Mouse (Mus musculus) CD4-positive, CD25-positive, alpha-beta regulatory T cell, adult 4 months (primary cell): ENCODE data around the gene Cmss1. TPM values are rescaled to one million over a fixed set of nuclear protein-coding genes. Genes with fewer than 3 reads are reported as not detected.

Source experiments
- ATAC-seq: one replicate; pipeline ENCODE4 v1.8.0; 2017
- polyA plus RNA-seq, 2 experiments: library from polyadenylated mRNA; unstranded; fragments of 100-300 nt; shearing (Covaris generic); gene quantifications; one replicate each; pipeline ENCODE4 v1.2.1; 2017

Gene Cmss1
- polyA plus RNA-seq, 2 experiments from 2014 or later: 30.3 to 32.9 TPM

DNA sequence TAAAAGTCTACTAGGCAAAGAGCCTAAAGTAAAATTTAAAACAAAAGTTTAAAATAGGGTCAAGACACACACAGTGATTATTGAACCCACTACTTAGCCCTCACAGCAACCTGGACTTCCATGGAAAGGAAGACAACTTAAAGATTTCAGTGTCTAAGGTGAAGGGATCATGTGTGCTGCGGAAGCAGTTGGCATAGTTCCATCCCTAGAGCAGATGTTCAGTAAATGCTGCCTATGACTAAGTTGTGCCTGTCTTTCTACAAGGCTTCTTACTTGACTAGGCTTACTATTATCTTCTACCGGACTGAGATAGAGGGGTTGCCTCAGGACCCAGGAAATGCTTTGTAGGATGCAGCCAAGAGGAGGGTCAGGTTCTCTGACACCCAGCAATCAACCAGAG lies 50.4 kb downstream of the Cmss1 start:
- ATAC-seq: peak; percentile 24

DNA sequence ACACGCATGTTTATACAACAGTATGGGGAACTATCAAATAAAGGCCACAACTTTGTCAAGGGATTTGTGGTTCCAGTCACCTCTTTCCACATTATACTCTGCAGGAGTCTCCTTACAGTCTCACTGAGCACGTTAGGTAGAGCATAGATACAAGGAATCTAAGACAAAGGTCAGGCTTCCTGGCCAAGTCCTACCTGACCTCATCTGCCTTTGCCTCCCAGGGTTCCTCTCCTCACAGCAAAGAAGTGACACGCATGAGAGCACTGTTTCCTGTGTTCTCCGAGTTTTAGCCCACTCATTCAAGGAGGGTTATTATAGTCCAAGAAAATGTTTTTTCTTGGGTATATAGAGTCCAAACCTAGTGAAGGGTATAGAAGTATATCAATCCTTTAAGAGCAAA lies 51.0 kb downstream of the Cmss1 start:
- ATAC-seq: peak; percentile 40

DNA sequence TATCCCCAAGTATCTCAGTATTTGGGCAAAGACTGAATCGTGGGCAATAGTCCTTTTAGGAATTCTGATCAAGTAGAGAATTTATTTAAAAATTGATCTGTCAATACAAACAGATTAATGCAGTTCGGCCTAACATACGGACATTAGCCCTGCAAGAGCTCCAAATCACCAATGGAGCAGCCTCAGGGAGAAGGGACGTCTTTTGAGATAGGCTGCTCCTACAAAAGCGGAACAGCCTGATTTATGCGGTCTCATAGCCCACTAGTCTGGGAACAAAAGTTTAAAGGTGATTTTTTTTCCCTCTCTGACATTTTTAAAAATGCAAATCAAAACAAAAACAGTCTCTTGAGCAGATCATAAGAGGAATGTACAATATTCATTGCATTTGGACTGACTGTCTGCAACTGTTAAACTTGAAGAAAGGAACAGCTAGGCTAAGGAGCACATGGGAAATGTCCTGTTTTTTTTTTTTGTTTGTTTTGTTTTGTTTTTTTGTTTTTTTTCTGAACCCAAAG lies 51.7 kb downstream of the Cmss1 start:
- no peak for ATAC-seq

DNA sequence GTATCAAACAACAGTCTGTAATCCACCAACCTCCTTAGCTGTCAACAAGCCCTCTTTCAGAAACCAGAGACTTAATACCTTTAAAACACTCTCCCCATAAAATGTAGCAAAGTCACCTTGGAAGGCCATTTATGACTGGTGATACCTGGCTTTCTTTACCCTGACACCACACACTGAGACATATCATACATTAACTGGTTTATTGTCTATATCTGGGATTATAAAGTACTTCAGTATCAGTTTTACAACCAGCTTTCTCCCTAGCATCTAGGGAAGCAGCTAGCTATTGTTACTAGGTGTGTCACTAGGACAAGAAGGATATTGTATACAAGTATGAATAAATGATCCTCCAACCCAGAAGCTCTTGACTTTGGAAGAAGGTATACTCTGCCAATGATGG lies 53.4 kb downstream of the Cmss1 start:
- ATAC-seq: no peak

DNA sequence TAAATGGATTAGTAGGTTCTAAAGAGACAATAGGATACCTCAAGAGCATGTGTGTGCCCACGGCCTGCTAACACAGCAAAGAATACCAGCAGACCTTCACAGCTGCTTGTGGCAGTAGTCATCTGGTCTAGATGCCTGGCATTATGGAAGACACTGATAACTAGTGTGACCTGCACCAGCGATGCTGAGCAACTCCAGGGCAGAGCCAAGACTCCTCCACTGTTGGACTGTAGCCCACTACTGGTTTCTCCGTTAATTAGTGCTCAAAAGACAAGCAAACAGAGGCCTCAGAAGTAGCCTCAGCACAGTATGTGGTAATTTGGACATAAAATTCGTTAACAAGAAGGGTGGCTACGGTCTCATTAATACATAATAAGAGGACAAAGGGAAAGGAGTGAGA lies 54.0 kb downstream of the Cmss1 start:
- ATAC-seq: no peak

DNA sequence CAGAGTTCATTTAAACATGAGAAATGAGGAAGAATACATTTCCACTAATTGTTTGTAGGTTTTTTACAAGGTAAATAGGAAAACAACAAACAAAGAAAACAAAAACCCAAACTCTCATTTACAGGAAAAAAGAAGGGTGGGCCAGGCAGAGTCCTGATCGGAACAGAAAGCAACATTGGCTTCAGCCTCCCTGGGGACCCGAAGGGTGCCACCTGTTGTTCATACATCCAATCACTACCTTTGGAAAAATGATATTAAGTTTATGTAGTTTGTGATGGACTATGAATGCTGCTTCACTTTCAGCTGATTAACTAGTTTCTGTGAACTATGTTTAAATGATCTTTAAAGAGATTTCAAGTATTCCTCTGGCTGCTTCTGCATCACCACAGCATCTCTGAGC lies 55.0 kb downstream of the Cmss1 start:
- no peak for ATAC-seq

DNA sequence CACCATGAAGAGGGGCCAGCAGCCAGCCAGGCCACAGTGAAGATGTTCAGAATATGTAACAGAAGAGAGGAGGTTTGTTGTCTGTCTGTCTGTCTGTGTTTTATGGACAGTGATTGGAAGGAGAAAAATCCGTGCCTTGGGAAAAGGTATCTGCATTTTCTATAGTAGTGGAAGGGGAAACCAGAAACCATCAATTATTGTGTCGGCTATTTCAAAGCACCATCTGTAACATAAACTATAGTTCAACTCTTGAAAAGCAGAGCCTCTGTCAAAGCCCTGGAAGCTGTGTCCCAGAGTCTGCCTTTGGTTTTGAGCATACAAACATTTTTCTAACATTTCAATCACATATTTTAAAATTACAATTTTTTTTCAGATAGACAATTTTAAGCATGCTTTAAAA lies 55.8 kb downstream of the Cmss1 start:
- no peak for ATAC-seq

DNA sequence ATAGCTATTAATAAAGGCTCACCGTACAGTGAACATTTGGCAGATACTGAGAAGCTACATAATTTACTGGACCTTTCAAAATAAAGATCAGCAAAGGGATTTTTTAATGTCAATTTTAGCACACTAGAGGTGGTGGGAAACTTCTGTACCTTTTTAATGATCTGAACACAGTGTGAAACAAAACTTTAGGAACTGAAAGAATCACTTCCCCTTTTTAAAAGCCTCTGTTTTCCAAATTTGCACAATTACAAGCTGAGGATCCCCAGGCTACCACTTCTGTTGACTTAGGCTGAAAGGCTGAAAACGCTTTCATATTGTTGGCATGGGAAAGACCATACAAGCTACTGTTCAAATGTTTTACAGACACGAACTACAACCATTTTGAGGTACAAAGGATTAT lies 56.6 kb downstream of the Cmss1 start:
- no peak for ATAC-seq

DNA sequence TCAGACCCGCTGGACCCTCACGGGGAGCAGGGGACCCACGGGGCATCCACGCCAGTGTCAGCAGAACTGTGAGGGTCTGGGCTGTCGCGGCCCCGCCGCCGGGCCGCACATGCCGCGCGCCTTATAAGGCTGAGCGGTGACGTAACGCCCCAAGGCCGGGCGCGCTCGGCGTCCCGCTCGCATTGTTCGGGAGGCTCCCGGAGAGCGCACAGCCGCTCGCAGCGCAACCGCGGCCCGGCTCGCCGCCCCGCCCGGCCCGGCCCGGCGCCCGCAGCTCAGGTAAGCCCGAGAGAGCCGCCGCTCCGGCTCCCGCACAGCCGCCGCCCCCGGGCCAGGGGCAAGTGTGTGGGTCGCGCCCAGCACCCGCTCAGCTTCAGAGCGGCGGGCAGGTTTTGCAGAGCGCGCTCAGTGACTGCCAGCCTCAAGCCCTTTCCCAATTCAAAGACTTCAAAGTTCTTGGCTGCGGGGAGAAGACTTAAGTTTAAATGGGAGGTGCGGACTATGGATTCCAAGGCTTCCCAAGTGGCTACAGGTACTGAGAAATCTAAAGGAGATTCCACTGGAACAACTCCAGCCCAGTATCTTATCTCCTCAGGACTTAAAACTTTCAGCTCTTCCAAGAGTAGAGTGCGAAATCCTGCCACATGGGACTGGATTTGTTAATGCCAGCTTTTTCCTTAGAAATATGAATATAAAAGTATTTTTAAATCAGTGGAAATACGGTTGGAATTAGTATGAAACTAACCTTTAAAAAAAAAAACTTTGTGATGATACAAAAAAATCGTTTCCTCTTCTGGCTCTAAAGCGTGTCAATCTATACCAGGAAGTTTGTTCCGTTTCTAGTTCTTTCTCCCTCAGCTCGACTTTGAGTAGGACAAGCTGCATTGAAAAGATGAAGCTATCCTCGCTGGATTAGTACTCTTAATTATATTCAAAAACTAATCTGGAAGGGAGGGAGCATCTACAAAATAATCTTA lies 57.3 kb downstream of the Cmss1 start:
- ATAC-seq: peak; percentile 88

DNA sequence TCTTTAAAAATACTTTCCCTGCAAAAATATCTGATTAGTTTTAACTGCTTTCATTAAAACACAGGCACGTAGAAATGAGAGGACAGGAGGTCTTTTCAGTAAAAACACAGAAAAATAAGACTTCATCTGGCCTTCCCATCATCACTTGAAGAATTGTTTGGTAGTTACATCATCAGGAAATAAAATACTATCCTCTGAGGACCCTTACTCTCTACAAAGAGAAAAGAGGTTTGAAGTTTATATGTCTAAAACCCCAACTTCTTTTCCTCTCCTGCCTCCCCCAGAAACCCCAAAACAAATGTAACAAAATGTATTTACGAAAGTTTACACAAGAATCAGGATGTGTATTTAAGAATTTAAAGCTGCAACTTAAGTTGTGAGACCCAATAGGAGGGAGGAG lies 58.1 kb downstream of the Cmss1 start:
- ATAC-seq: no peak

DNA sequence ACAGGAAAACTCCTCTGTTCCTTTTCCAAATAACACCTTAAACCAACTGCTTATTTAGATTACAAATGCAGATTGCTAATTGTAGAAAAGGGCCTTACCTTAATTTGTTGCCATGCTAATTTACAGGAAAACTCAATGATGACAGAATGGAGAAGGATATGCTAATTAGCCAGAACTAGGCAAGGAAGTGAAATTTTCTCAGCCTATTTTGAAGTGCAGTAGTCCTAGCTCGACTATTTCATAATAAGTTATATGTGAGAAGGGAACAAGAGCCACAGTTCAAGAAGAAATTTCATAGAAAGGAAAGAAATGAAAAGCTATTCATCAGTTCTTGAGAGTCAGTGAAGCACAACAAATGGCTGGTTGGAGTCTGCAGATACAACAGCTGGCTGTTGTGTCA lies 60.3 kb downstream of the Cmss1 start:
- ATAC-seq: no peak

DNA sequence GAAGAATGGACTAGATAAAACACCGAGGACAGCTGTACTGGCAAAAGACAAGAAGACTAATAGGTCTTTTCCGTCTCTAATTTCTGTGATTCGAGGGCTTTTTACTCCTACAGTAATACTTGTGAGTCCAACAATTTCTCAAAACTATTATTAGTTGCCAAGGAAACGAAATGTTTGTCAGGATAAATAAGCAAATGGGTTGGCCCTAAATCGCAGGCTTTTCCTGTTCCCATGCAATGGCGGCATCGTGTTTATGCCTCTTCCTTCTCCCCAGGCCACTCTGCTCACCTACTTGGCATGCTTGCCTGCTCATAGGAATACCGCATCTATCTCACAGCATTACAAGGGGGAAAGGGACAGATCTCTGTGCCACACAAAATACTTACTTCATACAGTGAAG lies 62.2 kb downstream of the Cmss1 start:
- ATAC-seq: no peak

DNA sequence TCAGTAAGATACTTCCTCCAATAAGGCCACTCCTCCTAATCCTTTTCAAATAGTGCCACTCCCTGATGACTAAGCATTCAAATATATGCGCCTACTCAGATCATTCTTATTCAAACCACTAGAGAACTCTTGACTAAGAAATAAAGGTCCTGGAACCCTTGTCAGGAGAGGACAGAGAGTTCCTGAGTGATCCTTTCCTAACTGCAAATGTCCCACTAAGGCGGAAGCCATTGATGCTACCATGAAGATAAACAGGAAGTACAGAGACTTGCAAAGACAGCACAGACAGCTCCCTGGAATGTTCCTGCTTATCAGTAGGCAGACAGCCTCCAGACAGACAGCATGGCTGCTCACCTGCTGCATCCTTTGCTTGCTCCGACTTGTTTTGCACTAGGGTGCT lies 63.4 kb downstream of the Cmss1 start:
- no peak for ATAC-seq

DNA sequence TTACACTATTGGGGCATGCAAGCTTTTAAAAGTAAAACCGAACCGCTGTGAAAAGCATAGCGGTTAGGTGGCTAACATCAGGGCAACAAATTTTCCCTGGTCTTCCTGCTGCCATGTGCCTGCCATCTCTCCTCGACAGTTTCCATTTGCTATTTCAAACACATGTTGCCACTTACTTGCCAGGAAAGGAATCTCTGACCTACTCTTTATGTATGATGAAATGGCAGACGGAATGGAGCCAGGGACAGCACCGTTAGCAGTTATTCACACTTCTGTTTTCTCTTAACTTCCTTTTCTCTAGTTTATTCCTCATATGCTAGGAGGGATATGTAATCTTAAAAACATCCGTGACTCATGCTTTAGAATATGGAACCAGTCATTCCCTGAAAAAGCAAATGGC lies 70.2 kb downstream of the Cmss1 start:
- ATAC-seq: no peak

DNA sequence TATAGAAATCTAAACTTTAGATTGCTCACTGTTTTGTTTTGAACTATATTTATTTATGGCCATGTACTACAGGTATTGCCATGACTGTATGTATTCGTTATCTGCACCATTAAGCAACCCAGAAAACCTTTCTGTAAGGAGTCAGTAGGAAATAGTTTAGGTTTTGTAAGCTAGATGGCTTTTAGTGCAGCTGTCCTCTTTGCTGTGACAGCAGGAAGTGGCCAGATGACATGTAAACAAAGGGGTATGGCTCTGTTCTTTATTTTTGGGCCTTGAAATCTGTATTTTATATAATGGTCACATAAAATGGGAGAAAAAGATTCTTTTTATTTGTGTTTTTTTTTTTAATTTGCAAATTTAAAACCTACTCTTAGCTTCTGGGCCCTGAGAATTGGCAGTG lies 71.9 kb downstream of the Cmss1 start:
- ATAC-seq: peak; percentile 37

DNA sequence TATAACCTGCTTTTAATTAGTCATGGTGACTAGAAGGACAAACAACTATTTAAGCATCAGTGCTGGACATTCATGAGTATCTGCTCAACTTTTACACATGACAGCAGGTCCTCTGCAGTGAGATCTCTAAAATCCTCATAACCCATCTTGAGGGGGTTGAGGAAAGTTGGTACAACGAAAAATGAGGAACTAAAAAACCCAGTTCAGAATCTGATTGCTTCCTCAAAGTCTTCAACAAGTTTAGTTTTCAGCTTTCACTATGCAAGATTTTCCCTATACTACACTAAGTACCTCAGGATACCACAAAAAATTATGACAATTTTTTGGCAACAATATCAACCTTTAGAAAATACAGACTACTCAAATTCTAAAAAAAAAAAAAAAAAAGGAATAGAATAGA lies 72.3 kb downstream of the Cmss1 start:
- ATAC-seq: no peak

DNA sequence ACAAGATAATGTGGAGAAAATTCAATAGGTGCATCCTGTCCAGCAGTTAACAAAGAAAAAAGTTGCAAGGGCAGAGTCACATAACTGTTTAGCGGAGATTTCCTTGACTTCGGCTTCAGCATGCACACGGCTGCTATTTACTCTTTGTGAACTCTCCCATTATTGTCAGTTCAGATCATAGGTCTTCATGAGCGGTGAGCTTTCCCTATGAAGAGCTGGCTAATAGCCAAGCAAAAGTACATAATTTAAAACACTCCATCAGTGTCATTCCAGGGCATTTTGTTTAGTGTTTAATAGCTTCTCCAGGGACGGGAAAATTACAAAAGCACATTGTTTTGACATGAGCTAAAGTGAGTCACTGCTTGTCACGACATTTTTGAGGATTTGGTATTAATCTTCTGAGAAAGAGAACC lies 74.6 kb downstream of the Cmss1 start:
- ATAC-seq: no peak

DNA sequence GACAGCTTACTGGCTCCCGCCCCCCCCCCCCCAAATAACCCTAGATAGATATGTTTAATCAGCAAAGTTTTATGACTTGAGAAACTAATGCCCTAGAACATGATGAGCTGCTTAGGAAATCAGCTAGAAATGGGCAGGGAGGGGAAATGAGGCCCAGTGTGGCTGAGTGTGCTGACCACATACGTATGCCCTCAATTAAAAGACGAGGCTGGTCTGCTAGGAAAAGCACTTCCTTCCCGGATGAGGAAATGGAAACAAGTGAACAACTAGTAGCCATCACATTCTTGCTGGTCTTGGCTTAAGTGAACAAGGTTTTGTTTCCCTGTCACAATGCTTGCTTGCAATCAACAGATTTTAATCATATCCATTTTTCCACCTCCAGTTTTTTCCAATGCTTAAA lies 76.1 kb downstream of the Cmss1 start:
- ATAC-seq: no peak

DNA sequence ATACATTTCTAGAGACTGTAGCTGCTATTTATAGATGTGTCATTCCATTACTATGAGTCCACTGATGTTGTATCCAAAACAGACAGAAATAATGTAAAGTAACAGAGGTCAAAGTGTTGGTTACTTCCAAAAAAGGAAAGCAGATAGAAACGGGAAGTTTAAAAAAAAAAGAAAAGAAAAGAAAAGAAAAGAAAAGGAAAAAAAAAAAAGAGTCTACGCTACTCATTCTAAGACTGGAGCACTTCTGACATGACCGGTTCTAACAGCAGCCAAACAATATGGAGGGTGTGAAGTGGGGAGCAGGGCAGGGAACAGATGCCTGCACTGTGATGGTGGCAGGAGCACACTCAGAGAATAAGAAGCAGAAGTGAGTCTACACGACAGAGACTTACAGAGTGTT lies 78.2 kb downstream of the Cmss1 start:
- no peak for ATAC-seq

DNA sequence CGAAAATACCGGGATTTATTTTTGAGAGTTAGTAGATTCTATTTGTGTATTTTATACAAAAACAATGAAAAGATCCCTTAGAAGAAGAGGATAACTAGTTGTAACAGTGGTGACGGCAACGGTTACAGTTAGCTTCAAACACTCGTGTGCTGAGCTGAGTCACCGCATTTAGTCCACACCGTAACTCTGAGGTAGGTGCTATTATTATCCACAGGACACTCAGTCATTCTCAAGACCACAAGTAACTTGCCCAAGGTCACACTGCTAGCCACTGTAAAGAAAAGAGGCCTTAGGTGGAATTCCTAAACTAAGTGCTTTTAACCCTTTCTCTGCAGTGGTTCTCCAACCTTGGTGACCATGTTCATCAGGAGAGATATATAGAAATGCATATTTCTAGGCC lies 79.8 kb downstream of the Cmss1 start:
- ATAC-seq: no peak

DNA sequence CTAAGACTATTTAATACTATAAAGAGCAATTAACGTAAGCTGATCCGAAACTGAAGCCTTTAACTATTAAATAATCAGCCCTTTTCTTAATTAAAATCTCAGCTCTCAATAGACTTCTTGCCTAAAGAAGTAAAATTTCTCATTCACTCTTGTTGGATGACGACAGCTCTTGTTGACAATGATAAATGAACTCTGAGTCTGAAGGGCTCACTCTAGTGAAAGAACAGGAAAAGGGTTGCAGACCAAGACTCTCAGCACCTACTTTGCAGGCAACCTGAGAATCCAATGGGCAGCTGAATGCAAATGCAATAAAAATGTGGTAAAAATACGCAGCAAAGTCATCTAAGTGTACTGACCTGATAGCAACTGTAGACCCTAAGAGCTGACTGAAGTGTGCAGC lies 81.2 kb downstream of the Cmss1 start:
- ATAC-seq: no peak

DNA sequence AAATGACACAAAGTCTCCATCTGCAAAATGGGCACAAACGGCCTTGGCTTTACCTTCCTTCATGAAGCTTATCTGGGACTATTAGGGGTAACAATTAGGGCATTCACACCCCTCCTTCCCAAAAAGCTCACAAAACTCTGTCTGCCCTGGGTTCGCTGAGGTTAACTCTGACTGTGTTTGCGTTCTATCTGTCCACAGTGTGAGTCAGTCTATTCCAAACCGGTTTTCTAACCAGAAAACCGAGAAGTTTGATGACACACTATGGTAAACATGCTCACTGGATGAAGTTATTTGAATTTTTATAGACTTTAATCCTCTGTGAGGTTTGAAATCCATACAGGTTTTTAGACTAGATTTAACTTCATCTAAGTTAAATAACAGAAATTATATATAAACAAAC lies 81.6 kb downstream of the Cmss1 start:
- no peak for ATAC-seq

DNA sequence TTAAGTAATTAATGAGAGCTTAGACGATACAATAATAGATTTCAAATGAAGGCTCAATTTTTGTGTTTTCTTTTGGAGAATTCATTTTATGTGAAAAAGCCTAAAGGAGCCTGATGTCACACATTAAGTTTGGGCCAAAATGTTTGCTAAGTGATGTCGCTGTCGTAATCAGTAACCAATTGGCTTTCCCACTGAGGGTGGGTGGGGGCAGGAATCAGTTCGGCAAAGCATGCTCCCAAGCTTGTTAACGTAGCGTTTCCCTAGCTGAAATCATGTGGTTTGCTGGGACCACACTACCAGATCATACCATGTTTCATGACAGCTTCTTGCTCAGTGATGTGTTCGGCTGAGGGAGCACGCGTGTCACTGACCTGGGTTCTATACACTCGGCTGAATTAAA lies 91.0 kb downstream of the Cmss1 start:
- ATAC-seq: no peak

DNA sequence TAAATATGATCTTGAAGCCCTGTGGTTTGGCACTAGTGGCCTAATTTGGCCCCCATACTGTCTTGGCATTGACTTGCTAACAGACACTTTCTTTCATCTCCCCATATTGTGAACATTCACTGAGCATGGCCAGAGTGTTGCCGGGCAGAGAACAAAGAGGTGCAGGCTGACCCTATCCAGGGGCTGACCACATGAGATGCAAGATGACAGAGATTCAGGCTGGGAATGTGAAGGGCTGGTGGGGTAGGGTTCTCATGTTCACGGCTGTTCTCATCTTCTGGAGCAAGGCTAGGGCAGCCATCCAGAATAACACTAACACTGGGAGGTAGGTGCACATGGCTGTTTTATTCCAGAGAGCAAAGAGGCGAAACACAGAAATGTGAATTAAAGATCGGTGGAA lies 92.3 kb downstream of the Cmss1 start:
- ATAC-seq: no peak

DNA sequence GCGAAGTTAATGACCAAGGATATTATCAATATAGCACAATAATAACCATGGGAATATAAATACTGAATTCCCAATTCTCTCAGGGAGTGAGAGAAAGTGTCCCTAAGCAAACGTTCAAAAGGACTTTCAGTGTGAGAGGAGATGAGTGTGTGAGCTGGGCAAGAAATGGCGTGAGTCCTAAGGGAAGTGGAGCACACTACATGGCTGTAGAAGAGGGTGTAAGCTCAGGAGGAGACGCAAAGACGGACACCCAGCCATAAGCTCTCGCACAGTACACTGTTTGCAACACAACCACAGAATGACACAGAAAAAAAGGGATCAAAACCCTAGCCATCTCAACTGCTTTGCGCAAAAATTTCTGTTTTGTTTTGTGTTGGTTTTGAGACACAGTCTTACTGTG lies 93.1 kb downstream of the Cmss1 start:
- ATAC-seq: no peak
